Mouse (Mus musculus) cerebellum, postnatal 36 days (tissue): ENCODE results near the gene Mpo.
A peak's percentile ranks its signal among the peaks of the same experiment; 100 is the strongest.

ENCODE experiments used
- DNase-seq, 2 experiments: peaks; one replicate each; pipeline ENCODE4 v3.0.0; 2021 to 2022; ENCODE audit warnings: mixed read lengths in 2 of 2

Mpo gene

GRCm38 (mm10) chr11:87758161-87758911 lies 35.0 kb upstream of the Mpo start:
- no peak for DNase-seq

DNA sequence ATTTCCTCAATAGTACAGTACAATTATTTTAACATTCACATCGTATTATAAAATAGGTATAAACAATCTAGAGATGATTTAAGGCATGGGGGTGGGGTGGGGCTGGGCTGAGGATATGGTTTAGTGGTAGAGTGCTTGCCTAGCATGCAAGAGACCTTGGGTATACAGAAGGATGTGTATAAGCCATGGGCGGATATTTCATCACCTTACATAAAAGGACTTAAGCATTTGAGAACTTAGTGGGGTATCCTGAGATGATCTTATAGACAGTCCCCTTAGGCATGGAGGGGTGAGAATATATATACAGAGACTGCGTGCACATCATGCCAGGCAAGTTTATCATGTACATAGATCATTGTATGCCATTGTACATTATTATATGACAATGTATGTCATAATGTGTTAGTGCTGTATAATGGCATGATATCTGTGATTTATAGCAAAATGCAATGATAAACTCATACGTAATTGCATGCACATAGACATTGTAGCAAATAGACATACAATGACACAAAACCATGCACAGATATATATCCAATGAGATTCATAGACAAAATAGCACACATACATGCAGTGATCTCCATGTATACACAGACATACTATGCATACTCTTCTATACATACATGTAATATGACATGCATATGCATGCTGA lies 34.3 kb upstream of the Mpo start:
- DNase-seq, result no peak

- DNase-seq, result peak; percentile 37 to 47
Observed at GRCm38 (mm10) chr11:87759609-87760005, 33.8 kb upstream of the Mpo start.

DNA sequence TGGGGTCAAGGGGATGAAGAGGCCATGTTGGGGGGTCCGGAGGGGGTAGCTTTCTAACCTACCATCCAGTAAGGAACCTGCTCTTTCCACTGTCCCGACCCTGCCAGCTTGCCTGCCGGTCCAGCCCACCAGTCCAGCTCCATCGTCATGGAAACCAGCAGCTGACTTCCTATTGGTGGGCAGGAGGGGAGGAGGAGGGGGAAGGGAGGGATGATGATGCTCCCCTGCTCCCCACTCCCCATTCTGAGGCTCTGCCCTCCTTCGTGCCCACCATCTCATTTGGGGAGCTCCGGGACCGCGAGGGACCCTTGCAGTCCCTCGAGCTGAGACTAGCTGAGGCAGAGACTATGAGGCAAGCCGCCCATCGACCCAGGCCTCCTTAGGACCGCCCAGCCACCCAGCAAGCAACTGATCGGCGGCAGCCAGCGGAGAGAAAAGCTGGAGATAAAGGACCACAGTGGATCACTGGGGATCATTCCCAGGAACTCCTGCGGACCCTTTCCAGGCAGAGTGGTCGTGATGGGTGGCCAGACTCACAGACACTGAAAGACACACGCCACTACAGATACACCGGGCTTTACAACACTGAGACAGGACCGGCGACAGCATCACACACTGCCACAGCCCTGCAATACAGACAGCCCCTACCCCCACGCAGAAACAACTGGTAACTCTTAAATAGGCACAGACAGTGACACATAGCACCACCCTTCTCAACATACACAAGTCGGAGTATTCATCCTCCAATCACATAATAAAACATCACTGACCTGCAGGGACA lies 32.9 kb upstream of the Mpo start, which contains the start of gene Tspoap1:
Gene Tspoap1, plus strand, starts transcription at position 241 of the 781 bp plus-strand sequence.
- peak; percentile 63 to 64 for DNase-seq

GRCm38 (mm10) chr11:87761181-87761721 lies 32.1 kb upstream of the Mpo start:
- DNase-seq, result peak; percentile 33 to 56

GRCm38 (mm10) chr11:87761806-87762701 lies 31.3 kb upstream of the Mpo start:
- DNase-seq, result peak in 1 of 2 experiments; percentile 42

- peak; percentile 40 to 47 for DNase-seq
Observed at GRCm38 (mm10) chr11:87762702-87763385, 30.5 kb upstream of the Mpo start.

DNA sequence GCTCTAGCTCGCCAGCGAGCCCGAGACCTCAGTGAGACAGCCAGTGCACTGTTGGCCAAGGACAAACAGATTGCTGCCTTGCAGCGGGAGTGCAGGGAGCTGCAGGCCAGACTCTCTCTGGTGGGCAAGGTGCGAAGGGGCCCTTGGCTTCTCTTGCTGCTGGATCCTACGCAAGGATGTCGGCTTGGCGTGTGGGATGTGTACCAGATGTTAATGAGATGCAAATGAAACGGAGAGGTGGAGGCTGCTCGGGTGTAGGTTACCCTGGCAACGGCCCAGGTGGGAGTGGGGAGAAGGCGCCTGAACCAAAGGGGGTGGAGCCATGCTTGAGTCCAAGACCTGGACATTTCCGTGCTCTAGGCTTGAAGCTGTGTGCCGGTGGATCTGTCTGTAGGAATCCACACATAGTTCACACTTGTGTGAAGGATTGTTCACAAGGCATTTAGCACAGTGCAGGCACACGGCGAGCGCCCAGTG lies 29.8 kb upstream of the Mpo start:
- peak; percentile 79 to 80 for DNase-seq

DNA sequence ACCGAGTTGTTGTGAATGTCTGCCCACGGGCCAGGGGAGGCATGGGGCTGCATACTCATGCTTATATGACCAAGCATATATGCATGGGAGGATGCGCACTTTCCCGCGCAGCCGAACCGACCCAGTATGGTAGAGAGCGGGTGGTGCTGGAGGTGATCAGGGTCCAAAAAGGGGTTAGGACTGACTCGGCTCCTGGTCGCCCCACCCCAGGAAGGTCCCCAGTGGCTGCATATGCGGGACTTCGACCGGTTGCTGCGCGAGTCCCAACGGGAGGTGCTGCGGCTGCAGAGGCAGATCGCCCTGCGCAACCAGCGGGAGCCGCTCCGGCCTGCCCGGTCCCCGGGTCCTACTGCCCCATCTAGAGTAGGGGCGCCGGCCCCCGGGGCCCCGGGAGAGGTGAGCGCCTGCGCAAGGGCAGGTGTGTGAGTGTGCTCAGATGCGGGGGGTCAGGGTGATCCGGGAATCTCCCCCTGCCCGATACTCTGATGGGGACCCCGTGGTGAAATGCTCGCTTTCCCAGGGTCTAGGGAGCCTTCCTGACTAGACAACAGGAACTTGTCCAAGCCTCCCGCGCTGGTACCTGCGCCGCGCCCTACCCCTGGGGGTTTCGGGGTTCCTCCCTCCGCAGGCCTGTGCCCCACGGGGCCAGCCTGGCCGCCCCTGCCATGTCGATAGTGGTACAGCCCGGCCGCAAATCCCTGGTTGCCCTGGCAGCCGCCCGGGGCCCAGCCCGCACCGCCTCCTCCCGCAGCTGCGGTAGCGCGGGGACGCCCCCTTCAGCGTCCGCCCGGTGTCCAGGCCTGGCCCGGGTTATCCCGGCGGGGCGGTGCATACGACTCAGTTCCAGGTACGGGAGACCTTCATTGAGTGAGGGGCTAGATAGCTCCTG lies 29.1 kb upstream of the Mpo start:
- peak; percentile 71 to 77 for DNase-seq

- DNase-seq, result no peak
Observed at GRCm38 (mm10) chr11:87768745-87769144, 24.6 kb upstream of the Mpo start.

DNA sequence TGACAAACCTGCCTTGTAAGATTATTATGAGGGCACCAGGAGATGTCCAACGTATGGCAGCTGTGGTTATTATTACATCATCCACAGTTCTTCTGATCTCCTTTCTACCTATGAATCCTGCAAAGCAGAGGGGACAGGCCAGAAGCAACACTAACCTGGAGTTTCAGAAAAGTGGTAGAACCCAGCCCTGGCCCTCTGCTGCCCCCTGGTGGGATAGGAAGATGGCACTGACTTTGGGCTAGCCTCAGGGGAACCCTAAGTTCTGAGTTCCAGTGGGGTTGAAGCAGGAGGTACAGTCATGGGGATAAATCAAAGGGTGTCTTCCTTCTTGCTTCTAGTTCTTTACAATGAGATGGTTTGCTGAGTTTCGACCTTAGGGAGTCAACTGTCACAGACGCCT lies 22.4 kb upstream of the Mpo start:
- peak; percentile 83 to 84 for DNase-seq

GRCm38 (mm10) chr11:87772354-87772753 lies 21.0 kb upstream of the Mpo start:
- DNase-seq, result no peak

DNA sequence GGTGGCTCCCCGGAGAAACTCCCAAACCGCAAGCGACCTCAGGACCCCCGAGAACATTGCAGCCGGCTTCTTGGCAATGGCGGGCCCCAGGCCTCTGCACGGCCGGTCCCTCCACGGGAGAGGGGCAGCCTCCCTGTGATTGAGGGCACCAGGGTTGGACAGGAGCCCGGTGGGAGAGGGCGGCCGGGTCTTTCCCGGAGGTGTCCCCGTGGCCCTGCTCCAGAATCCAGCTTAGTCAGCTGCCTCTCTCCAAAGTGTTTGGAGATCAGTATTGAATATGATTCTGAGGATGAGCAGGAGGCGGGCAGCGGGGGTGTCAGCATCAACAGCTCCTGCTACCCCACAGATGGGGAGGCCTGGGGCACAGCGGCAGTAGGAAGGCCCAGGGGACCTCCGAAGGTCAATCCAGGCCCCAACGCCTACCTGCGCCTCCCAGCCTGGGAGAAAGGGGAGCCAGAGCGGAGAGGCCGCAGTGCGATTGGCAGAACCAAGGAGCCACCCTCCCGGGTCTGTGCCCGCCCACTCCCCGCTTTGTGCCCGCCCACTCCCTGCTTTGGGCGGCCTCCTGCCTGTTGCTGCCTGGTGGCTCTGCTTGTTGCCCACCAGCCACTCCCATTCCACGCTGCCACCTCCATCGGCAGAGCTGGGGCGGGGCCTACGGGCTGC lies 15.1 kb upstream of the Mpo start:
- DNase-seq, result peak; percentile 77 to 85

GRCm38 (mm10) chr11:87778915-87779314 lies 14.5 kb upstream of the Mpo start:
- DNase-seq, result no peak

DNA sequence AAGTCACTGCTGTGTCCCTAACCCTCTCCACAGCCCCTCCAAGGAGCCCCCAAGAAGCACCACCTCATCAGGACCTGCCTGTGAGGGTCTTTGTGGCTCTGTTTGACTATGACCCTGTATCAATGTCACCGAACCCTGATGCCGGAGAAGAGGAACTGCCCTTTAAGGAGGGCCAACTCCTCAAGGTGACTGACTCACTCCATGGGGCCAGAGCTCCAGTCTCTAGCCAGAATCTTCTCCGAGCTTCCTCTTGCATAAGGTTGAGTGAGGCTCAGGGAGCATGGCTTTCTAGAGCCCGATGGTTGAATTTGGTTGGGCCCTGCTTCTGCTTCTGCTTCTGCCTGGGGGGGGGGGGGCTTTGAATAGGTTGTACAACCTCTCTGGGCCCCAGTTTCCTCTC lies 14.0 kb upstream of the Mpo start:
- no peak for DNase-seq

- no peak for DNase-seq
Observed at GRCm38 (mm10) chr11:87780130-87780529, 13.3 kb upstream of the Mpo start.

DNA sequence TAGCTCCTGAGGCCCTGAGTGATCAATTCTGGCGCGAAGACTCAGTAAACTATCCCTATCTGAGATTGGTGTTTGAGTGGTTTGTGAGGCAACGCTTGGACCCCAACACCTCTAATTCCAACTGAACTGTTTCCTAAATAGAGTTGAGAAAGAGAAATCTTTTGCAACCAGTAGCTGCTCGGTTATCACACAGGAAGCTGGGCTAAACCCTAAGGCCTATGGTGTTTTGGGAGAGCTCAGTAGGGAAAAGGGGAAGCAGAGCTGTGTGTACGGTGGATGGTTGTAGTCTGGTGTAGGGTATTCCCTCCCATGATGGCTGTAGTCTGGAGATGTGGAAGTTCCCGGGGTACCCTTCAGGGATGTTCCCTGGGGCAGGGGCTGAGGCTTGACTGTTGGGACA lies 3.3 kb upstream of the Mpo start:
- DNase-seq, result no peak

- no peak for DNase-seq
Observed at GRCm38 (mm10) chr11:87801711-87802275, 8.4 kb downstream of the Mpo start.

GRCm38 (mm10) chr11:87802621-87803020 lies 9.2 kb downstream of the Mpo start:
- no peak for DNase-seq
